Mouse (Mus musculus): ENCODE data around the gene Heatr5a. TPM values are rescaled to one million over a fixed set of nuclear protein-coding genes. Genes with fewer than 3 reads are reported as not detected.
A peak's percentile ranks its signal among the peaks of the same experiment; 100 is the strongest.

The Heatr5a gene
- polyA plus RNA-seq, 1 experiment = 8.2 TPM

DNA sequence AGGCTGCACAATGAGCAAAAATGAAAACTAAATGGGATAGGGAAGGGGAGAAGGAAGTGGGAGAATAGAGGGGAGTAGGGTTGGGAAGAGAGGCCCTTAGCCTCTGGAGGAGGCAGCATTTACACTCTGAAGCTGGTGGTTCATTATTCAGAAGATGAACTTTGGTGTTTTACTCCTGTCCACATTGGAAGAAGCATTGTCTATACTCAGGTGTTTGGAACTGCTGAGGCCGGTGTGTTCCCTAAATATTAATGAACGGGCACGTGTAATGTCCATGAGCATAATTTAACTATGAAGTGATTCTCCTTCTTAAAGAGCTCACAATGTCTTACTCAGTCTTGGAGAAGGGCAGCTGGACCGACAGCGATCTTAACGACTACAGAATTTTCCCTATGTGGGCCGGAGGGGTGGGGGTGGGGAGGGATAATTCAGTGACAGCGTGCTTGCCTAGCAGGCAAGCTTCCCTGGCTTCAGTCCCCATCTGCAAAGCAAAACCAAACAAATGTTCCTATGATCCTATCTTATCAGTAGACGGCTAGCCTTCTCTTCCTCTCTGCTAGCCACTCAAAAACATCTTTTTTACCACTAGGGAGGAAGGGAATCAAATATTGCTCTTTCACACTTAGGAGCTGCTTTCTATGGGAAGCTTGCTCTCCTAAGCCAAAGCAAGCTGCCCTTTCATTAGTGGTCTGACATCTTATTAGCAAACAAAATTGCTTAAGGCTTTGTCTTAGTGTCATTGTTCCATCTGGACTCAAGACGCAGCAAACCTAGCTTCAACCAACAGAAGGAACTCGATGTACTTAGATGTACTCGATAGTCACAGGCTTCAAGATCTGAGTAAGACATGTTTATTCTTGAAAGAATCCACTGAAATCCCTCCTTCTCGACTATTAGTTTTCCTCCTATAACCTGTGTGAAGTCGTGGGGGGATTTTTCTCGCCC lies 127.3 kb downstream of the Heatr5a start:
- Histone ChIP-seq H3K27ac (ENCODE audit: insufficient read depth, low read length) (peak overlapping the region; percentile 69; the same call in 1 of the 2 replicates), H3K4me1 (ENCODE audit: control insufficient read depth, insufficient read depth, low read length) (peaks cover 3% of the 10 kb centered on the region; the same call in 1 of the 2 replicates), H3K4me3 (ENCODE audit: insufficient read depth, low read length) (peak overlapping the region; percentile 41; the same call in 1 of the 2 replicates)
- TF ChIP-seq POLR2A (IDR thresholded peaks at IDR 0.05; ENCODE audit: extremely low read depth, insufficient read depth, low read length) (no peak), CTCF (IDR thresholded peaks at IDR 0.05; ENCODE audit: extremely low read depth, insufficient read depth, low read length) (no peak)

GRCm38 (mm10) chr12:51842081-51842864 lies 128.8 kb downstream of the Heatr5a start:
- H3K4me3 ChIP-seq (ENCODE audit: insufficient read depth, low read length) = no peak overlapping the region
- peaks cover 3% of the 10 kb centered on the region; the same call in 1 of the 2 replicates for H3K4me1 ChIP-seq (ENCODE audit: control insufficient read depth, insufficient read depth, low read length)
- TF ChIP-seq CTCF (IDR thresholded peaks at IDR 0.05; ENCODE audit: extremely low read depth, insufficient read depth, low read length) (no peak), POLR2A (IDR thresholded peaks at IDR 0.05; ENCODE audit: extremely low read depth, insufficient read depth, low read length) (no peak)
- H3K27ac ChIP-seq (ENCODE audit: insufficient read depth, low read length) = no peak overlapping the region

- no peak overlapping the region for H3K27ac ChIP-seq (ENCODE audit: insufficient read depth, low read length)
- no peak for TF ChIP-seq CTCF (IDR thresholded peaks at IDR 0.05; ENCODE audit: extremely low read depth, insufficient read depth, low read length)
- no peak for TF ChIP-seq POLR2A (IDR thresholded peaks at IDR 0.05; ENCODE audit: extremely low read depth, insufficient read depth, low read length)
- peaks cover 3% of the 10 kb centered on the region; the same call in 1 of the 2 replicates for H3K4me1 ChIP-seq (ENCODE audit: control insufficient read depth, insufficient read depth, low read length)
- H3K4me3 ChIP-seq (ENCODE audit: insufficient read depth, low read length) = no peak overlapping the region
Measured at GRCm38 (mm10) chr12:51839856-51840255, 131.3 kb downstream of the Heatr5a start.

- no peak for TF ChIP-seq CTCF (IDR thresholded peaks at IDR 0.05; ENCODE audit: extremely low read depth, insufficient read depth, low read length)
- no peak for TF ChIP-seq POLR2A (IDR thresholded peaks at IDR 0.05; ENCODE audit: extremely low read depth, insufficient read depth, low read length)
- H3K4me1 ChIP-seq (ENCODE audit: control insufficient read depth, insufficient read depth, low read length) = no peaks in the 10 kb centered on the region
- no peak overlapping the region for H3K4me3 ChIP-seq (ENCODE audit: insufficient read depth, low read length)
- no peak overlapping the region for H3K27ac ChIP-seq (ENCODE audit: insufficient read depth, low read length)
Measured at GRCm38 (mm10) chr12:51835219-51835618, 135.9 kb downstream of the Heatr5a start.

DNA sequence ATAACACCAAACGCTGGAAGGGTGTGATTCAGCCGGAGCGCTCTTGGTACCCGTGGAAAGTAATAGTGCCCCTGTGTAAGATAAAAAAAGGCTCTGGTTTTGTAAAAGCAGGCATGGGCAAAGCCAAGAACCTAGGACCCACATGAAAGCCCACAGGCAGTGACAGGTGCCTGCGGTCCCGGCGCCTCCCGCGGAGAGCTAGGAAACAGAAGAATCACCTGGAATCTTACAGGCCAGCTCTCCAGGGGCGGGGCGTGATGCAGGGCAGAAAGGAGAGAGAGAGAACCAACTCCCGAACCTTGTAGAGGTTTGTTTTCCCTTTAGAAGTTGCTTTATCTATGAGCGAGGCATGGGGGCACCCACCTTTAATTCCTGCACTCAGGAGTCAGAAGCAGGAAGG lies 139.2 kb downstream of the Heatr5a start:
- Histone ChIP-seq H3K4me3 (ENCODE audit: insufficient read depth, low read length) (no peak overlapping the region), H3K4me1 (ENCODE audit: control insufficient read depth, insufficient read depth, low read length) (0 out of 2 replicates have a peak, but pooled peaks cover 1% of the 10 kb centered on the region), H3K27ac (ENCODE audit: insufficient read depth, low read length) (no peak overlapping the region)
- TF ChIP-seq CTCF (IDR thresholded peaks at IDR 0.05; ENCODE audit: extremely low read depth, insufficient read depth, low read length) (no peak), POLR2A (IDR thresholded peaks at IDR 0.05; ENCODE audit: extremely low read depth, insufficient read depth, low read length) (no peak)

DNA sequence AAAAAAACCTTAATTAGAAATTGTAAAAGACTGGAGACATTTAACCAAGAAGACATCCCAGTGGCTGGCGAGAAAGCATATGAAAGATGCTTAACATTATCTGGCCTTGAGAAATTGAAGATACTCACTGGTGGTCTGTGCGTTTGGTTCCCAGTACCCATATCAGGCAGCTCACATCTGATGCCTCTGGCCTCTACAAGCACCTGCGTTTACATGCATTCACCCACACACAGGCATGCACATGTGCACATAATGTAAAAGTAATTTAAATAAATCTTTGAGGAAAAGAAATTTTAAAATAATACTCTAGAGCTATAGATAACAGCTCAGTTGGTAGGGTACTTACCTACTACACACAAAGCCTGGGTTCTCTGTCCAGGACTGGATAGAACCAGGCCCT lies 139.8 kb downstream of the Heatr5a start:
- no peak overlapping the region for H3K27ac ChIP-seq (ENCODE audit: insufficient read depth, low read length)
- no peak overlapping the region for H3K4me3 ChIP-seq (ENCODE audit: insufficient read depth, low read length)
- TF ChIP-seq POLR2A (IDR thresholded peaks at IDR 0.05; ENCODE audit: extremely low read depth, insufficient read depth, low read length) = no peak
- TF ChIP-seq CTCF (IDR thresholded peaks at IDR 0.05; ENCODE audit: extremely low read depth, insufficient read depth, low read length) = no peak
- 0 out of 2 replicates have a peak, but pooled peaks cover 1% of the 10 kb centered on the region for H3K4me1 ChIP-seq (ENCODE audit: control insufficient read depth, insufficient read depth, low read length)

DNA sequence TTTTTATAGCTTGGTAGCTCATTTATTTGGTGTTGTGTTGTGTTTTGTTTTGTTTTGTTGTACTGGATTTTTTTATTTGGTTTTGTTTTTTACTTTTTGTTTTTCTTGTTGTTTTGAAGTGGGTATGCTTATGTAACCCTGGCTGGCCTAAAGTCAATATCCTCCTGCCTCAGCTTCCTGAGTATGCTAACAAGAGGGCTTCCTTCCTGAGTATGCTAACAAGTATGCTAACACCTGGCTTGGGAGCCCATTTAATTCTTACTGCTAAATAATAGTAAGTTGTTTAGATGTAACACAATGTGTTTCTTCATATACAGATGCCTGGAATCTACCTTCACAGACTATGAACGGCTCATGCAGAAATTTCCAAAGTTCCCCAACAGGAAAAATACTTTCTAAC lies 140.4 kb downstream of the Heatr5a start:
- 0 out of 2 replicates have a peak, but pooled peaks cover 1% of the 10 kb centered on the region for H3K4me1 ChIP-seq (ENCODE audit: control insufficient read depth, insufficient read depth, low read length)
- TF ChIP-seq CTCF (IDR thresholded peaks at IDR 0.05; ENCODE audit: extremely low read depth, insufficient read depth, low read length) = no peak
- TF ChIP-seq POLR2A (IDR thresholded peaks at IDR 0.05; ENCODE audit: extremely low read depth, insufficient read depth, low read length) = no peak
- no peak overlapping the region for H3K27ac ChIP-seq (ENCODE audit: insufficient read depth, low read length)
- peak overlapping the region; percentile 92; the same call in 1 of the 2 replicates for H3K4me3 ChIP-seq (ENCODE audit: insufficient read depth, low read length)

DNA sequence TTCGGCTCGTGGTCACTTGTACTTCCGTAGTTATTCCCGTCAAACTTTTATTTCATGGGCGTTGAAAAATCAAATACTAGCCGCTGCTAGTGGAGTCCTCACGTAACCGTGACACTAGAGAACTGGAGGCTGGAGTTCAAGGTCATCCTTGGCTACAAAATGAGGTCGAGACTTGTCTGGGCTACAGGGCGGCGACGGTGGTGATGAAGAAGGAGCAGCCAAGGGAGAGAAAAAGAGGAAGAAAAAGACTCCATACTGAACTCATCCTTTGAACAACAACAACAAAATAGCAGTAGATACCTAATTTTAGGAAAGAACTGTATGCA lies 141.1 kb downstream of the Heatr5a start:
- TF ChIP-seq POLR2A (IDR thresholded peaks at IDR 0.05; ENCODE audit: extremely low read depth, insufficient read depth, low read length) (no peak), CTCF (IDR thresholded peaks at IDR 0.05; ENCODE audit: extremely low read depth, insufficient read depth, low read length) (no peak)
- Histone ChIP-seq H3K4me3 (ENCODE audit: insufficient read depth, low read length) (peak overlapping the region; percentile 92), H3K4me1 (ENCODE audit: control insufficient read depth, insufficient read depth, low read length) (0 out of 2 replicates have a peak, but pooled peaks cover 1% of the 10 kb centered on the region), H3K27ac (ENCODE audit: insufficient read depth, low read length) (peak overlapping the region; percentile 96)

DNA sequence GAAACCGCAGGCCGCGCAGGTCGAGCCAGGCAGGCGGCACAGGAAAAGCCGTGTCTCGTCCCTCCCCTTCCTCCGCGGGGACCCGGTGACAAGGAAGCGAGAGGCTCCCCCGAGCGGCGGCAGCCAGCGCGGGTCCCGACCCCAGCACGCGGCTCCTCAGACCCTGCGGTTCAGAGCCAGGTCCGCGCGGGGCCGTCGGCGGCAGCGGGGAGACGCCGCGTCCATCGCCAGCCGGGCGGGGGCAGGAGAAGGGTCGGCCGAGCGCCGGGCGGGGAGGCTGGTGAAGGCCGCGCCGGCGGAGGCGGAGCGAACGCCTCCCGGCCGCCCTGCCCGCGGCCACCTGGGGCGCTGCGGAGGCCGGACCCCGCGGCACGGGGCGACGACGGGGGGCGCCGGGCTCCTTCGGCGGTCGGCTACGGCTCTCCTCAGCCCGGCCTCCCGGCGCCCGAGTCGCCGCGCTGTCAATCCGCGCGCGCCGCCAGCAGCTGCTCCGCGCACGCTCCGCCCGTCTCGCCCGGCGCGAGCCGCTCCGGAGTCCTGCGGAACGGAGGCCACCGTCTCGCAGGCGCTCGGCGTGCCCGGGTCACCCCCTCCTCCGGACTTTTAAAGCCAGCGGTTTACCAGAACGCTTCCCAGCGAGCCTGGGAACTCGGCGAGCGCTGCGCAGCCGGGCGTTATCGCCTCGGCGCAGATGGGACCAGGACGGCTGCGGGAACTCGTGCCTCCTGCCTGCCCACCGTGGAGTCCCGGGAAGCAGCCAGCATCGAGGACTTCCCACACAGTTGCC lies 141.6 kb downstream of the Heatr5a start, which contains the start of gene Hectd1:
Gene Hectd1 (minus strand): TSS at position 247 of the 787 bp plus-strand sequence.
- H3K27ac ChIP-seq (ENCODE audit: insufficient read depth, low read length) = peak within 1 kb of the TSS; percentile 96
- 0 out of 2 replicates have a peak, but pooled peaks cover 1% of the 10 kb centered on the region for H3K4me1 ChIP-seq (ENCODE audit: control insufficient read depth, insufficient read depth, low read length)
- TF ChIP-seq CTCF (IDR thresholded peaks at IDR 0.05; ENCODE audit: extremely low read depth, insufficient read depth, low read length) (no peak), POLR2A (IDR thresholded peaks at IDR 0.05; ENCODE audit: extremely low read depth, insufficient read depth, low read length) (0 out of 2 replicates have a peak, but pooled peaks have one; percentile 6)

More for the DNA sequence above, 141.6 kb downstream of the Heatr5a start, which contains the start of gene Hectd1:
- peak within 1 kb of the TSS; percentile 92 for H3K4me3 ChIP-seq (ENCODE audit: insufficient read depth, low read length)
